Mouse (Mus musculus) urinary bladder, adult 18-20 months (tissue): ENCODE results near the gene Zc3h7b.
"Not testable (repeated sequence)": the region's sequence is repeated elsewhere in the genome, so short reads cannot be mapped to it uniquely, and the experiment has no call there.

Source experiments
- DNase-seq, 2 experiments: peaks; one replicate each; pipeline ENCODE4 v3.0.0; 2022; ENCODE audit warnings: low spot score in 2 of 2, mixed read lengths in 2 of 2

The Zc3h7b gene

GRCm38 (mm10) chr15:81744992-81745600 lies at the start of gene Zc3h7b, which contains the start of gene Rangap1:
Gene Zc3h7b, plus strand, starts transcription at chr15:81745057.
Gene Rangap1, minus strand, starts transcription at chr15:81745530.
- DNase-seq: peak; percentile 66 to 70

- DNase-seq: no peak
These were observed 47.7 kb upstream of the Zc3h7b start, which contains the start of gene Chadl for GRCm38 (mm10) chr15:81697175-81697574. Gene Chadl, minus strand, starts transcription at chr15:81697287.

GRCm38 (mm10) chr15:81697847-81698246 lies 47.0 kb upstream of the Zc3h7b start:
- no peak for DNase-seq

- no peak for DNase-seq
These were observed 46.3 kb upstream of the Zc3h7b start for GRCm38 (mm10) chr15:81698532-81698931.

GRCm38 (mm10) chr15:81700161-81700560 lies 44.7 kb upstream of the Zc3h7b start:
- DNase-seq: no peak

GRCm38 (mm10) chr15:81700601-81701000 lies 44.3 kb upstream of the Zc3h7b start:
- DNase-seq: no peak

- DNase-seq: not testable (repeated sequence)
These were observed 43.5 kb upstream of the Zc3h7b start for GRCm38 (mm10) chr15:81701350-81701749.

DNA sequence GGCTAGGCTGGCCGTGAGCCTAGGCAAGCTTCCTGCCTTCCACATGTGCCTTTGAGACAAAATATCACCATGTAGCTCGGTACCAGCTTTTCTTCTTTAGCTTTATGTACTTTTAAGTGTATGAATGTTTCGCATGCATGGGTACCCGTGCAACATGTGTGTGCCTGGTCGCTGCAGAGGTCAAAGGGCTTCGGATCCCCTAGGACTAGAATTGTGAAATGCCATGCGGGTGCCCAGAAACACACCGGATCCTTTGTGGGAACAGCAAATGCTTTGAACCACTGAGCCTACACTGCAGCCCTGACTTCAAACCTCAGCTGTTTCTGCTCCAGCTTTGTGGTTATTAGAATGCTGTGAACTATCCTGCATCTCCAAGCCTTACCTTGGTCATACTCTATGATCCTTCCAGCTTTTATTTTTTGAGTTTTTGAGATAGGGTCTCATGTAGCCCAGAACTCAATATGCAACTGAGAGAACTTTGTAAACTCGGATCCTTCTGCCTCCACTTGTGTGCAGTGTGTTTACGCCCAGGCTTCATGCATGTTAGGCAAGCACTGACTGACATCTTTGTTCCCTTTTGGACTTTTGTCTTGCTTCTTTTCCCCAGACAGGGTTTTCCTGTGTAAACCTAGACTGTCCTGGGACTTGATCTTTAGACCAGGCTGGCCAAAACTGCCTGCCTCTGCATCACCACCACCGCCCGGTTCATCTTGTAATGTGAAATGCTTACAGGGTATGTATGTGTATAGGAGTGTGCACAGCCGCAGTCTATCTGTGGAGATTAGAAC lies 42.4 kb upstream of the Zc3h7b start:
- DNase-seq: no peak

GRCm38 (mm10) chr15:81703094-81703489 lies 41.8 kb upstream of the Zc3h7b start:
- no peak for DNase-seq

DNA sequence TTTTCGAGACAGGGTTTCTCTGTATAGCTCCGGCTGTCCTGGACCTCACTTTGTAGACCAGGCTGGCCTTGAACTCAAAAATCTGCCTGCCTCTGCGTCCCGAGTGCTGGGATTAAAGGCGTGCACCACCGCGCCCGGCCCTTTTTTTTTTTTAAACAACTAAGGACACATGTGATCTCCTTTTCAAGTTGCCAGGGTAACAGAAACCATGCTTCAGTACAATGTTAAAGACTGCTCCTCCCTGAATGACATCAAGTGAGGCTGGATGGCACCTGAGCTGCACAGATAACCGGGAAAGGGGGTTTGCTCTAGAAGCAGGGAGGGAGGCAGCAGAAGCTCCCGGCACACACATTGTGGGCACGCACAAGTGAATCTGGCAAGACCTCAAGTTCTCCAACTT lies 35.9 kb upstream of the Zc3h7b start:
- DNase-seq: no peak

DNA sequence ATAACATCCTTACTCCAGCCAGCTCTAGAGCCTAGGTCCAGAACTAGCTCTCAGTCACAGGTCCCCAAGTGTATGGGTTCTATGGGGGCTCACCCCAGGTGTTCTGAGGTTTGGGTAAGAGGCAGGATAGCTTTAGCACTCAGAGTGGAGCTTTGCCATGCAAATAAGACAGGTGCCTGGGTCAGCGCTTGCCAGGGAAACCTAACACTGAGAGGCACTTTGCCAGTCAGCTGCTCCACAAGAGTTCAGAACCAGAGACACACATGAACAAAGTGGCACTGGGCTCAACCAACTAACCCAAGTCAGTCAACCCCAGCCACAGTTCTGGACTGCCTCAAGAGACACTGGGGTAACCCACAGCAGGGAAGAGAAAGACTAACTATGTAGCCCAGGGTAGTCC lies 35.2 kb upstream of the Zc3h7b start:
- DNase-seq: no peak

- no peak for DNase-seq
These were observed 34.1 kb upstream of the Zc3h7b start for GRCm38 (mm10) chr15:81710801-81711200.

DNA sequence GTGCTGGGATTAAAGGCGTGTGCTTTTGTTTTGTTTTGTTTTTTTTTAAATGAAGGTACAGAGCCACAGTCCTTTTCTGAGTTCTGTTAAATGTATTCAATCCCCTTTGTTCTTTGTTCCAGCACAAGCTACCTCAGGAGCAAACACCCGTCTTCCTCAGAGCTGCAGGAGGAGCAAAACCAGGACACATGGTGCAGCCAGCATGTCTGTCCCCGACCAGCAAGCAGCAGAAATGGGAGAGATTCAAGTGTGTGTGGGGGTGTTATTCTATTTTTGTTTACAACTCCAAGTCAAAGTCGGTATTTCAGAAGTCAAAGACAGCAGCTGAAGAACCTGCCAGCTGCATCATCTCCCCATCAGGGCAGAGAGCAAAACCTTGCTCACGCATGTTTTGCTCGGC lies 31.1 kb upstream of the Zc3h7b start:
- DNase-seq: no peak

- no peak for DNase-seq
These were observed 26.3 kb upstream of the Zc3h7b start for GRCm38 (mm10) chr15:81718336-81719138.

DNA sequence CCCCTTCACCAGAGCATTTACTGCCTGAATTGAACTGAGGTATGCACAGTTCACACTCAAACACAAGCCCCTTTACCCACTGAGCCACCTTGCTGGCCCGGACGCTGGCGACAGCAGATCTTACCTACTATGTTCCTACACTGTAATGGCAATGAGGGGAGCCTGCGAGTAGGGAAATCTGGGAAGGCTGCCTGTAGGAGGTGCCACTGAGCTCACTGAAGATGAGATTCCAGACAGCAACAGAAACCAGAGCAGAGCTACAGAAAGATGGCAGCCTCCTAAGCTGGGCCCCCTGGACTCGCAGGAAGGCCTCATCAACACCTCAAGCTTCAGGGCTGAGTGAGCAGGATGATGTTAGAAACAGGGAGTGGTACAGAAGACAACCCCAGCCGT lies 25.7 kb upstream of the Zc3h7b start:
- no peak for DNase-seq

DNA sequence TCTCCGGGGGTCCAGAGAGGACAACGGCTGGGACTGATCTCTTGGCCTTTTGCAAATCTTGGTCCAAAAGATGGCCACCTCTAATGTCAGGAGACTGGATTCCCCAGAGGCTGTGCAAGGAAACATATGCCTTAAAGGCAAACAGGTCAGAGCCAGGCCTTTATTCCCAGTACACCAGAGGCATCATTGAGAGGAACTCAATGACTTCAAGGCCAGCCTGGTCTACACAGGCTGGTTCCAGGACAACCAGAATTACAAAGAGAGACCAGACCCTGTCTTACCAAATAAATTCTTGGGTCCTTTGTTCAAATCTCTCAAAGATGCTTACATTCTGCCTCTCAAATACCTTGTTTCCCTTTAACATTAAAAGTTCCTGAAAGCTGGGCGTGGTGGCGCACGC lies 22.5 kb upstream of the Zc3h7b start:
- DNase-seq: no peak

- DNase-seq: no peak
These were observed 21.2 kb upstream of the Zc3h7b start for GRCm38 (mm10) chr15:81723653-81724052.

- no peak for DNase-seq
These were observed 18.9 kb upstream of the Zc3h7b start for GRCm38 (mm10) chr15:81725965-81726364.

- peak; percentile 13 to 30 for DNase-seq
These were observed 15.5 kb upstream of the Zc3h7b start for GRCm38 (mm10) chr15:81729241-81729791.

GRCm38 (mm10) chr15:81729792-81730635 lies 14.8 kb upstream of the Zc3h7b start:
- peak; percentile 87 to 99 for DNase-seq

DNA sequence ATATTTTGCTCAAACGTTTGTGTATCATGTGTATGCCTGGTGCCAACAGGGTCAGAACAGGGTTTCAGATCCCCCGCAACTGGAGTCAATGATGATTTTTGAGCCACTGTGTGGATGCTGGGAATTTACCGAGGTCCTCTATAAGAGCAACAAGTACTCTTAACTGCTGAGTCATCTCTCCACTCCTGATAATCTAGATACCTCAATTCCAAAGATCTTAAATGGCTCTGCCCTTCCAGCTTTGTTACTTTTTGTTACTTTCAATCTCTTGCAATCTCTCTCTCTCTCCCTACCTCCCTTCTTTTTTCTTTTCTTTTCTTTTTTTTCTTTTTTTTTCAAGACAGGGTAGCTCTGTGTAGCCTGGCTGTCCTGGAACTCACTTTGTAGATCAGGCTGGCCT lies 9.8 kb upstream of the Zc3h7b start:
- DNase-seq: no peak
